12 mouse cellular contexts compared by ENCODE assay signal in genomic region chr3:116985042-116985455, GRCm38 (mm10). TPM values are rescaled to one million over a fixed set of nuclear protein-coding genes. Genes with fewer than 3 reads are reported as not detected.
DNase-seq lines count a peak whose midpoint lies in the region; ATAC-seq and TF ChIP-seq lines count a peak whose summit lies in the region.
"Had no signal": no experiment of that assay in that cellular context is flagged by ENCODE, and none has a peak within 500 bp of the region (broad histone marks: within the 10 kb centered on the region; RNA-seq: fewer than 3 reads in every experiment).

No protein-coding gene starts in this region.

- H3K27me3 ChIP-seq in forebrain, embryonic 15.5 days = no peaks in the 10 kb centered on the region
- H3K27me3 ChIP-seq in midbrain, postnatal 0 days (ENCODE audit: insufficient read depth, low read length) = no peaks in the 10 kb centered on the region

- peak; percentile 96 for ATAC-seq in forebrain, embryonic 15.5 days (replicated peaks)
- 0 out of 2 replicates have a peak, but pooled peaks have one; percentile 27 for ATAC-seq in midbrain, postnatal 0 days (ENCODE audit: low FRiP score)

- intact Hi-C loops in heart, postnatal 25 days (cut with DNase I) = loop anchor here (5.0 kb wide), 1 partner anchor 82 kb away; no protein-coding TSS in a partner anchor

- peak; percentile 34 for DNase-seq in layer of hippocampus, adult 9-11 months
- no peak for DNase-seq in layer of hippocampus, postnatal 36 days
- peak; percentile 58 for DNase-seq in brain, embryonic 18.5 days (ENCODE audit: low read depth, low spot score)
- peak; percentile 77 for DNase-seq in midbrain, postnatal 0 days (ENCODE audit: low spot score)
- no peak for DNase-seq in ovary, postnatal 36 days (ENCODE audit: low spot score)
- DNase-seq in heart, postnatal 25 days (ENCODE audit: low spot score) = no peak
- DNase-seq: heart, postnatal 10 days; kidney, postnatal 14 days; lung, adult 2 months had no signal

- no peaks in the 10 kb centered on the region for H3K36me3 ChIP-seq in forebrain, embryonic 15.5 days
- no peaks in the 10 kb centered on the region for H3K36me3 ChIP-seq in midbrain, postnatal 0 days (ENCODE audit: insufficient read depth, low read length)

- H3K9ac ChIP-seq in forebrain, embryonic 15.5 days (replicated peaks) = no peak overlapping the region
- no peak overlapping the region for H3K9ac ChIP-seq in midbrain, postnatal 0 days (replicated peaks; ENCODE audit: low read length, poor library complexity, severe bottlenecking)

- no peaks in the 10 kb centered on the region for H3K9me3 ChIP-seq in forebrain, embryonic 15.5 days
- no peaks in the 10 kb centered on the region for H3K9me3 ChIP-seq in midbrain, postnatal 0 days (ENCODE audit: low read length)

- H3K4me2 ChIP-seq in forebrain, embryonic 15.5 days (replicated peaks) = no peak overlapping the region
- H3K4me2 ChIP-seq in midbrain, postnatal 0 days (ENCODE audit: low read depth, low read length, poor library complexity, severe bottlenecking) = no peak overlapping the region

- TF ChIP-seq CTCF in midbrain, postnatal 0 days (IDR thresholded peaks at IDR 0.05) = no peak

- H3K4me3 ChIP-seq in forebrain, embryonic 15.5 days = no peak overlapping the region
- no peak overlapping the region for H3K4me3 ChIP-seq in midbrain, postnatal 0 days (ENCODE audit: low read depth, low read length)

- peak overlapping the region; percentile 88 for H3K27ac ChIP-seq in forebrain, embryonic 15.5 days (replicated peaks)
- H3K27ac ChIP-seq in midbrain, postnatal 0 days (ENCODE audit: low read depth, low read length) = no peak overlapping the region

- WGBS in forebrain, embryonic 15.5 days = 0% methylated on average over 1 of the region's 1 CpGs
- WGBS in midbrain, postnatal 0 days = 5% methylated on average over 1 of the region's 1 CpGs

- peaks cover 30% of the 10 kb centered on the region for H3K4me1 ChIP-seq in forebrain, embryonic 15.5 days
- no peaks in the 10 kb centered on the region for H3K4me1 ChIP-seq in midbrain, postnatal 0 days (ENCODE audit: insufficient read depth, low read length)

RNA-seq across cellular contexts. Expression of gene Palmd, which starts 16.3 kb away (rescaled TPM):
- total RNA-seq in layer of hippocampus, postnatal 36 days (2021) = 10 to 100 TPM; 29.1 to 31.8 TPM
- polyA plus RNA-seq in forebrain, embryonic 15.5 days (2015; fragmentation: Nextera tagmentation; extraction: Ambion mirVana) = 16.7 and 18.5 TPM in 2 replicates
- 3.5 and 10.7 TPM in 2 replicates for total RNA-seq in midbrain, postnatal 0 days (2014; rRNA removed)
- 6.1 and 6.7 TPM in 2 replicates for polyA plus RNA-seq in midbrain, postnatal 0 days (2015; fragmentation: Nextera tagmentation; extraction: Ambion mirVana)
- total RNA-seq in heart, postnatal 25 days (2021) = 10 to 100 TPM; 54.5 to 71.2 TPM

RNA-seq across cellular contexts. Expression of gene 4930455H04Rik, which starts 17.0 kb away (rescaled TPM):
- total RNA-seq in layer of hippocampus, postnatal 36 days (2021) = not detected
- polyA plus RNA-seq in forebrain, embryonic 15.5 days (2015; fragmentation: Nextera tagmentation; extraction: Ambion mirVana) = not detected in 2 replicates
- total RNA-seq in midbrain, postnatal 0 days (2014; rRNA removed) = not detected in 2 replicates
- polyA plus RNA-seq in midbrain, postnatal 0 days (2015; fragmentation: Nextera tagmentation; extraction: Ambion mirVana) = not detected in 2 replicates
- total RNA-seq in heart, postnatal 25 days (2021) = not detected
- total RNA-seq: gastrocnemius, adult 18-20 months; left cerebral cortex, postnatal 25 days had no signal
- polyA plus RNA-seq: lung, adult 2 months had no signal

Comparison
In these comparisons a context has a peak if more than half of its experiments do, and no peak if none do; other contexts are left out.
1. DNase-seq: peak in layer of hippocampus, adult 9-11 months (single experiment), brain, embryonic 18.5 days (single experiment) and midbrain, postnatal 0 days (single experiment); none in layer of hippocampus, postnatal 36 days (0 of 2), ovary, postnatal 36 days (single experiment) and heart, postnatal 25 days (single experiment).